Mouse (Mus musculus) MEL (cell line): ENCODE measurements around the gene Cd83. TPM values are rescaled to one million over a fixed set of nuclear protein-coding genes. Genes with fewer than 3 reads are reported as not detected.

Source experiments
- DNase-seq: peaks from one replicate; pipeline ENCODE4 v3.0.0; 2011; ENCODE audit warnings: low read depth, low spot score
- H3K27ac ChIP-seq: 2 replicates; pipeline ENCODE4 v1.5.1; 2012; ENCODE audit warnings: low read depth, mild to moderate bottlenecking, control low read depth, low read length, moderate library complexity; ENCODE audit not compliant: control insufficient read depth
- H3K27me3 ChIP-seq, 2 experiments: fragments of 150-350 bp in 1 of 2; sonication (generic) in 1 of 2; 2 replicates each; pipeline ENCODE4 v1.6.1; 2012; ENCODE audit warnings: low read length in 2 of 2, mild to moderate bottlenecking in 2 of 2, improper control_type of control experiment in 1 of 2, moderate library complexity in 1 of 2; ENCODE audit not compliant: insufficient read depth in 2 of 2, control insufficient read depth in 1 of 2
- H3K36me3 ChIP-seq, 2 experiments: 2 replicates each; pipeline ENCODE4 v1.6.1; 2012 to 2014; ENCODE audit warnings: low read length in 2 of 2, improper control_type of control experiment in 1 of 2, inconsistent platforms in 1 of 2, mild to moderate bottlenecking in 1 of 2; ENCODE audit not compliant: insufficient read depth in 2 of 2, control insufficient read depth in 1 of 2
- H3K4me1 ChIP-seq, 2 experiments: fragments of 150-350 bp in 1 of 2; sonication (generic) in 1 of 2; 2 replicates each; pipeline ENCODE4 v1.6.1; 2012; ENCODE audit warnings: low read length in 2 of 2, improper control_type of control experiment in 1 of 2, mild to moderate bottlenecking in 1 of 2; ENCODE audit not compliant: insufficient read depth in 2 of 2, control insufficient read depth in 1 of 2
- H3K4me3 ChIP-seq, 2 experiments: fragments of 150-350 bp in 1 of 2; sonication (generic) in 1 of 2; 2 replicates each; pipeline ENCODE4 v1.5.1; 2012; ENCODE audit warnings: low read depth in 2 of 2, low read length in 2 of 2, mild to moderate bottlenecking in 2 of 2, moderate library complexity in 2 of 2, control low read depth in 1 of 2, improper control_type of control experiment in 1 of 2; ENCODE audit not compliant: control insufficient read depth in 1 of 2, insufficient read depth in 1 of 2
- H3K79me2 ChIP-seq: 2 replicates; pipeline ENCODE4 v1.6.1; 2012; ENCODE audit warnings: mild to moderate bottlenecking, low read length, moderate library complexity; ENCODE audit not compliant: control insufficient read depth, poor library complexity, insufficient read depth
- H3K9ac ChIP-seq: 2 replicates; pipeline ENCODE4 v1.6.1; 2012; ENCODE audit warnings: low read depth, mild to moderate bottlenecking, control low read depth, low read length, moderate library complexity; ENCODE audit not compliant: control insufficient read depth, poor library complexity, severe bottlenecking
- H3K9me3 ChIP-seq: fragments of 150-350 bp; sonication (generic); replicated peaks from 2 replicates; pipeline ENCODE4 v1.6.1; 2012; ENCODE audit warnings: mild to moderate bottlenecking, low read length, improper control_type of control experiment, moderate library complexity; ENCODE audit not compliant: insufficient read depth
- BHLHE40 ChIP-seq: IDR thresholded peaks from 2 replicates; pipeline ENCODE4 v1.6.1; 2012; ENCODE audit warnings: low read depth, mild to moderate bottlenecking, inconsistent platforms, low read length, improper control_type of control experiment, borderline replicate concordance
- CHD1 ChIP-seq: IDR thresholded peaks from 2 replicates; pipeline ENCODE4 v1.6.1; 2012; ENCODE audit warnings: low read depth, mild to moderate bottlenecking, inconsistent platforms, low read length, improper control_type of control experiment
- E2F4 ChIP-seq: IDR thresholded peaks from 2 replicates; pipeline ENCODE4 v1.6.1; 2011; ENCODE audit warnings: low read depth, low read length, improper control_type of control experiment, borderline replicate concordance
- MAX ChIP-seq: IDR thresholded peaks from 2 replicates; pipeline ENCODE4 v1.6.1; 2011; ENCODE audit warnings: low read length, improper control_type of control experiment
- MYC ChIP-seq: IDR thresholded peaks from 2 replicates; pipeline ENCODE4 v1.6.1; 2011; ENCODE audit warnings: low read depth, mild to moderate bottlenecking, low read length, improper control_type of control experiment, moderate library complexity
- NELFE ChIP-seq: IDR thresholded peaks from 2 replicates; pipeline ENCODE4 v1.6.1; 2011; ENCODE audit warnings: low read depth, low read length, improper control_type of control experiment
- NRF1 ChIP-seq: IDR thresholded peaks from 2 replicates; pipeline ENCODE4 v1.6.1; 2014; ENCODE audit warnings: low read depth, mild to moderate bottlenecking, inconsistent platforms, low read length, improper control_type of control experiment, moderate library complexity; ENCODE audit not compliant: poor library complexity, insufficient read depth, severe bottlenecking
- POLR2AphosphoS5 ChIP-seq: IDR thresholded peaks from 2 replicates; pipeline ENCODE4 v1.6.1; 2012; ENCODE audit warnings: low read depth, borderline replicate concordance, mild to moderate bottlenecking, inconsistent platforms, low read length, moderate library complexity, mixed read lengths
- RCOR1 ChIP-seq: IDR thresholded peaks from 2 replicates; pipeline ENCODE4 v1.6.1; 2012; ENCODE audit warnings: low read depth, mild to moderate bottlenecking, inconsistent platforms, low read length, improper control_type of control experiment
- SIN3A ChIP-seq: IDR thresholded peaks from 2 replicates; pipeline ENCODE4 v1.6.1; 2012; ENCODE audit warnings: low read length, improper control_type of control experiment, inconsistent platforms
- SMC3 ChIP-seq: IDR thresholded peaks from 2 replicates; pipeline ENCODE4 v1.6.1; 2011; ENCODE audit warnings: low read depth, low read length, improper control_type of control experiment
- USF2 ChIP-seq, 2 experiments: IDR thresholded peaks; 2 replicates each; pipeline ENCODE4 v1.6.1; 2011 to 2012; ENCODE audit warnings: improper control_type of control experiment in 2 of 2, low read length in 2 of 2, borderline replicate concordance in 1 of 2, inconsistent platforms in 1 of 2, low read depth in 1 of 2, mild to moderate bottlenecking in 1 of 2; ENCODE audit not compliant: insufficient read depth in 1 of 2
- ZMIZ1 ChIP-seq: IDR thresholded peaks from 2 replicates; pipeline ENCODE4 v1.6.1; 2012; ENCODE audit warnings: low read depth, mild to moderate bottlenecking, inconsistent platforms, low read length, improper control_type of control experiment, moderate library complexity
- polyA plus RNA-seq, 2 experiments: library from polyadenylated mRNA; stranded (reverse) in 1 of 2; unstranded in 1 of 2; fragments of >175 nt in 1 of 2; fragments of >200 nt in 1 of 2; gene quantifications; 2 replicates each; pipeline versions ENCODE4 v1.2.1 to v1.2.4; 2012; ENCODE audit warnings: low replicate concordance in 2 of 2, low read depth in 1 of 2; ENCODE audit not compliant: insufficient read length in 2 of 2, insufficient read depth in 1 of 2, missing spikeins in 1 of 2
- total RNA-seq: library from RNA; depleted of rRNA; stranded (reverse); fragments of 300-350 nt; gene quantifications from 2 replicates; pipeline ENCODE4 v1.2.3, GENCODE M21; 2012

Gene Cd83
- total and polyA plus RNA-seq, 3 experiments, result not detected

GRCm38 (mm10) chr13:43806371-43807271 lies 22.0 kb downstream of the Cd83 start:
- Histone ChIP-seq H3K4me3 (no peak overlapping the region), H3K36me3 (no peaks in the 10 kb centered on the region), H3K9me3 (no peaks in the 10 kb centered on the region), H3K27ac (no peak overlapping the region), H3K9ac (no peak overlapping the region), H3K27me3 (no peaks in the 10 kb centered on the region), H3K4me1 (no peaks in the 10 kb centered on the region), H3K79me2 (no peaks in the 10 kb centered on the region)
- no peak for TF ChIP-seq NRF1
- TF ChIP-seq E2F4, result no peak
- no peak for TF ChIP-seq USF2 (IDR thresholded peaks at IDR 0.05; ENCODE audit: borderline replicate concordance in 1 of 2, insufficient read depth in 1 of 2, low read depth in 1 of 2, low read length in 2 of 2)
- no peak for TF ChIP-seq ZMIZ1
- TF ChIP-seq BHLHE40, result no peak
- TF ChIP-seq RCOR1, result no peak
- no peak for TF ChIP-seq SMC3
- TF ChIP-seq POLR2AphosphoS5, result no peak
- TF ChIP-seq MAX, result no peak
- TF ChIP-seq CHD1, result no peak
- TF ChIP-seq NELFE, result no peak
- TF ChIP-seq MYC, result no peak
- DNase-seq, result no peak

DNA sequence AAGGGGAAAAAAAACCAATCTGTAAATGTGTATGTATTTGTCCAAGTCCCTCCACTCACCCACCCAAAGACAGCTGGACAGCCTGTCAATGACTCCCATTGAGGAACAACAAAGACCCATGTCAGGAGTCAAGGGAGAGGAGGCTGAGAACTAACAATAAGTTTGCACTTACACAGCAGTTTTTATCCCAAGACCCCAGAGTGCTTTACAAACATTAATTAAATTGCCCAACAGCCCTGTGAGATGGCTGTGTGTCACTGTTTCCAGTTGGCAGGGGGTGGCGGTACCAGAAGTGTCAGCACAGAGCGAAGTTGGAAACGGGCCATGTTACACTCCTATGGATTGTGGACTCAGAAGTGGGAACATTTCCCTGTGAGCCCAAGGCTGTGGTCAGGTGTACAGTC lies 22.7 kb downstream of the Cd83 start:
- H3K4me1 ChIP-seq, result no peaks in the 10 kb centered on the region
- no peak overlapping the region for H3K4me3 ChIP-seq
- no peak for TF ChIP-seq POLR2AphosphoS5
- no peak for TF ChIP-seq SIN3A
- H3K27me3 ChIP-seq, result no peaks in the 10 kb centered on the region
- H3K79me2 ChIP-seq, result no peaks in the 10 kb centered on the region
- no peaks in the 10 kb centered on the region for H3K36me3 ChIP-seq
- H3K9ac ChIP-seq, result no peak overlapping the region
- no peak for DNase-seq
- no peaks in the 10 kb centered on the region for H3K9me3 ChIP-seq
- no peak overlapping the region for H3K27ac ChIP-seq
